Mouse (Mus musculus): Measurements from ENCODE around the gene Kif16b. TPM values are rescaled to one million over a fixed set of nuclear protein-coding genes. Genes with fewer than 3 reads are reported as not detected.

Gene Kif16b
- polyA plus RNA-seq, 1 experiment from 2014 or later, result 3.7 TPM

Other genes starting within 250 kb of the Kif16b start
- 44.1 and 57.6 TPM in 2 replicates for gene Snrpb2, start 161.5 kb upstream of the Kif16b start, polyA plus RNA-seq (2015; fragmentation: Nextera tagmentation; extraction: Ambion mirVana)
- gene Otor, start 176.9 kb upstream of the Kif16b start, polyA plus RNA-seq (2015; fragmentation: Nextera tagmentation; extraction: Ambion mirVana), result 1.5 and 5.3 TPM in 2 replicates

All from hindbrain, embryonic 15.5 days (tissue).